Mouse (Mus musculus) intestine, postnatal 0 days (tissue): ENCODE data around the gene Pigq. TPM values are rescaled to one million over a fixed set of nuclear protein-coding genes. Genes with fewer than 3 reads are reported as not detected.

Experiments used
- ATAC-seq: fragments of 200-750 bp; cut with Nextera tagmentation; 2 replicates; pipeline ENCODE4 v1.8.0; 2017; ENCODE audit warnings: mild to moderate bottlenecking, moderate TSS enrichment, moderate library complexity
- H3K27ac ChIP-seq: fragments of 300-500 bp; sonication (generic); 2 replicates; pipeline ENCODE4 v1.5.1; 2014; ENCODE audit warnings: mild to moderate bottlenecking, low read depth, low read length, moderate library complexity
- H3K27me3 ChIP-seq: fragments of 300-500 bp; sonication (generic); replicated peaks from 2 replicates; pipeline ENCODE4 v1.6.1; 2014; ENCODE audit warnings: low read length, mixed read lengths; ENCODE audit not compliant: control insufficient read depth, insufficient read depth
- H3K36me3 ChIP-seq: fragments of 300-500 bp; sonication (generic); 2 replicates; pipeline ENCODE4 v1.6.1; 2014; ENCODE audit warnings: mild to moderate bottlenecking, moderate library complexity; ENCODE audit not compliant: control insufficient read depth, insufficient read depth
- H3K4me1 ChIP-seq: fragments of 300-500 bp; sonication (generic); replicated peaks from 2 replicates; pipeline ENCODE4 v1.6.1; 2014; ENCODE audit warnings: antibody characterized with exemption, low read length, mixed read lengths; ENCODE audit not compliant: control insufficient read depth, insufficient read depth
- H3K4me2 ChIP-seq: fragments of 300-500 bp; sonication (generic); replicated peaks from 2 replicates; pipeline ENCODE4 v1.6.1; 2014; ENCODE audit warnings: low read depth, mild to moderate bottlenecking, moderate library complexity
- H3K4me3 ChIP-seq: fragments of 300-500 bp; sonication (generic); 2 replicates; pipeline ENCODE4 v1.5.1; 2014; ENCODE audit warnings: low read depth, low read length
- H3K9ac ChIP-seq: fragments of 300-500 bp; sonication (generic); 2 replicates; pipeline ENCODE4 v1.6.1; 2014; ENCODE audit warnings: mild to moderate bottlenecking, low read depth, low read length
- H3K9me3 ChIP-seq: fragments of 300-500 bp; sonication (generic); 2 replicates; pipeline ENCODE4 v1.6.1; 2016; ENCODE audit warnings: mixed run types; ENCODE audit not compliant: control insufficient read depth
- CTCF ChIP-seq: sonication (generic); IDR thresholded peaks from 2 replicates; pipeline ENCODE4 v1.5.1; 2016; ENCODE audit warnings: low read depth, mild to moderate bottlenecking, control low read depth, antibody characterized with exemption, moderate library complexity
- WGBS: fragments of 180-500 bp; shearing (Covaris S2); extraction: QIAGEN DNeasy Blood & Tissue Kit; methylation state at CpG from one replicate; pipeline ENCODE4 v1.1.7; 2014; 5-methylcytosine and 5-hydroxymethylcytosine counted together
- polyA plus RNA-seq: library from polyadenylated mRNA; unstranded; fragments of >200 nt; fragmentation: Nextera tagmentation; extraction: Ambion mirVana; gene quantifications from 2 replicates; pipeline ENCODE4 v1.2.1, GENCODE M21; 2015

Pigq gene
- polyA plus RNA-seq, 1 experiment from 2014 or later, result 34.9 TPM

DNA sequence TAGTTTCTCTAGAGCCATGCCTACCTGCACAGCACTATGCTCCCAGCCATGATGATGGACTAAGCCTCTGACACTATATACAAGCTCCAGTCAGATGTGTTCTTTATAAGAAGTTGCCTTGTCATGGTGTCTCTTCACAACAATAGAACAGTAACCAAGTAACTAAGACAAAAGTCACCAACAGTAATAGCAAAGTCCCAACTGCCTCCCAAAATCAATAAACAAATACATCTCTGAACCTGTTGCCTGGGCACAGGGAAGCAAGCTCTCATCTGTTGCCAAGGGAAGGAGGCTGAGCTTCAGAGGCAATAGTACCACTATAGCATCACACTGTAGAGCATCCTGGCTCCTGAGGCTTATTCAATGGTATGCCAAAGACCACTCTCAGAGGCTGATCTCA lies 57.9 kb downstream of the Pigq start:
- H3K4me3 ChIP-seq, result no peak overlapping the region
- no peak overlapping the region for H3K9ac ChIP-seq
- no peaks in the 10 kb centered on the region for H3K9me3 ChIP-seq
- TF ChIP-seq CTCF, result no peak
- no peaks in the 10 kb centered on the region for H3K4me1 ChIP-seq
- H3K27ac ChIP-seq, result no peak overlapping the region
- peaks cover 55% of the 10 kb centered on the region for H3K36me3 ChIP-seq
- H3K27me3 ChIP-seq, result no peaks in the 10 kb centered on the region
- H3K4me2 ChIP-seq, result no peak overlapping the region
- ATAC-seq, result no peak

DNA sequence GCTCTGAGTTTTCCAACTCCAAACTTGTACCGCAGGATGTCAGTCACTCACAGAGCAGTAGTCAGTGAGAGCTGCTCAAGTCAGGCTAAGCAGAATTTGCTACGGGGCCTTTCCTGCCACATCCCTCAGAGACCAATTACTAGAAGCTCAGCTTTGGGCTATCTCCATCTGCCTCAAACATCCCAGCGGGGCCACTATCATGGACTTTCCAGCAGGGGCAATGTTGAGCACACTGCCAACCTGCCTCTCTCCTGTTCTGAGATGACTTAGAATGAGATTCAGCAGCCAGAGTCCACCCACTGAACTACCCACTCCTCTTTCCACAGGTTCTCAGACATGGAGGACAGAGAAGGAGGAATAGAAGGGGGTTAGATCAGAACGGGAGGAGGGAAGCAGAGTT lies 59.1 kb downstream of the Pigq start:
- H3K4me2 ChIP-seq, result no peak overlapping the region
- no peaks in the 10 kb centered on the region for H3K27me3 ChIP-seq
- H3K36me3 ChIP-seq, result peaks cover 55% of the 10 kb centered on the region
- H3K4me3 ChIP-seq, result no peak overlapping the region
- H3K9ac ChIP-seq, result no peak overlapping the region
- H3K4me1 ChIP-seq, result no peaks in the 10 kb centered on the region
- TF ChIP-seq CTCF, result peak; percentile 73
- ATAC-seq, result 0 out of 2 replicates have a peak, but pooled peaks have one; percentile 32
- H3K9me3 ChIP-seq, result no peaks in the 10 kb centered on the region
- H3K27ac ChIP-seq, result no peak overlapping the region
- WGBS, result 64% methylated on average over 4 of the region's 4 CpGs

DNA sequence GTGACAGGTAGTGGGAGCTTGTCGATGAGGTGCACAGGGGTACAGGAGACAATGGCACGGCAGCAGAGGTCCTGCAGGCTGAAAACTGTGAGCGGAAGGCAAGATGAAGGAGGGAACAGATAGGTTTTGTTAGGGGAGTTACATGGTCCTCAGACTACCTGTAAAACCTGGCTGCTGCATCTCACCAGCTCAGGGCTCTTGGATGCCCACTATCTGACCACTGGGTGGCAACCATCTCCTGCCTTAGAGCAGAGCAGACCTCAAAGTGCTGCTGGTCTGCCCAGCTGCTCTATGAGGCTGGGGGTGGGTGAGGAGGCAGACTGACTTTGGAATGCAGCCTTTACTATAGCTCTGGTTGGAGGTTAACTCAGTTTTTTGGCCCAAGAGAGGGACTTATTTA lies 60.9 kb downstream of the Pigq start:
- H3K4me1 ChIP-seq, result no peaks in the 10 kb centered on the region
- H3K4me3 ChIP-seq, result no peak overlapping the region
- H3K27me3 ChIP-seq, result no peaks in the 10 kb centered on the region
- no peaks in the 10 kb centered on the region for H3K9me3 ChIP-seq
- H3K36me3 ChIP-seq, result peaks cover 43% of the 10 kb centered on the region
- no peak overlapping the region for H3K4me2 ChIP-seq
- H3K27ac ChIP-seq, result no peak overlapping the region
- WGBS, result 90% methylated on average over 3 of the region's 3 CpGs
- no peak for ATAC-seq
- TF ChIP-seq CTCF, result peak; percentile 41; the same call in 1 of the 2 replicates
- H3K9ac ChIP-seq, result no peak overlapping the region

DNA sequence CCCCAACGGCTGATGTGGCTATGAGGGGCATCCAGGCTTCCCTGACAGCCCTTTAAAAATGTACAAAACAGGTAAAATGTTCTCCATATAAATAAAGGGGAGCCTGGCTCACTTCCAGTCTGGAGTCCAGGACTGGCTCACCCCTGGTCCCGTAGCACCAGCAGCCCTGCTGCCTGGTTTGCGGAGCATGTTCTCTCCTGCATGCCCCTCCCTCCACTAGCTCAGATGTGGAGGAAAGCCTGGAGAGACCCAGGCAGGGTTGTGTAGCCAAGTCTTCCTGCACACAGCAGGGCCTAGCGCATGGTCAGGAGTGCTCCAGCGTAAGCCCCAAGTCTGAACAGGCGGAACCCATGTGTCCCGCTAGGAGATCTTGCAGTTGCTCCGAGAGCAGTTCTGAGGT lies 61.5 kb downstream of the Pigq start:
- TF ChIP-seq CTCF, result no peak
- H3K27me3 ChIP-seq, result no peaks in the 10 kb centered on the region
- H3K4me3 ChIP-seq, result no peak overlapping the region
- H3K9ac ChIP-seq, result no peak overlapping the region
- no peak overlapping the region for H3K27ac ChIP-seq
- ATAC-seq, result no peak
- H3K9me3 ChIP-seq, result no peaks in the 10 kb centered on the region
- peaks cover 40% of the 10 kb centered on the region for H3K36me3 ChIP-seq
- WGBS, result 85% methylated on average over 8 of the region's 8 CpGs
- H3K4me2 ChIP-seq, result no peak overlapping the region
- H3K4me1 ChIP-seq, result no peaks in the 10 kb centered on the region

DNA sequence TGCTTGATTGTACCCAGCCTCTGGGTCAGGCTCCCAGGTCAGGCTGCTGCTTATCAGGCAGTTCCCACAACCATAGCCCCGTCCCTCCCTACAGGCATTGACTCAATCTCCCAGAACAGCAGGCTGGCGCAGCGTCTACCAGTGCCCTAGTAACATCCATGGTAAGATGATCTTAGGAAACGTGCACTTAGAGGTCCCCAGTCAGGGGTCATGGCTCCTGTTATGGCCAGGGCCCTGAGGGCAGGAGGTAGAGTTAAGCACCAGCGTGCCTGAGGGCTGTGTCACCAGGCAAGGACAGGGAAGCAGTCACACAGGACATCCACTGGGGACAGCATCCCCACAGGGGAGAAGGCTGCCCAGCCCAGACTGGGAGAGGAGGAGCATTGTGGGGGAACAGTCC lies 62.4 kb downstream of the Pigq start:
- TF ChIP-seq CTCF, result peak; percentile 33
- no peak overlapping the region for H3K9ac ChIP-seq
- 59% methylated on average over 5 of the region's 5 CpGs for WGBS
- no peak overlapping the region for H3K4me3 ChIP-seq
- H3K27ac ChIP-seq, result no peak overlapping the region
- no peaks in the 10 kb centered on the region for H3K27me3 ChIP-seq
- H3K9me3 ChIP-seq, result no peaks in the 10 kb centered on the region
- H3K36me3 ChIP-seq, result peaks cover 39% of the 10 kb centered on the region
- ATAC-seq, result no peak
- H3K4me1 ChIP-seq, result no peaks in the 10 kb centered on the region
- H3K4me2 ChIP-seq, result no peak overlapping the region

DNA sequence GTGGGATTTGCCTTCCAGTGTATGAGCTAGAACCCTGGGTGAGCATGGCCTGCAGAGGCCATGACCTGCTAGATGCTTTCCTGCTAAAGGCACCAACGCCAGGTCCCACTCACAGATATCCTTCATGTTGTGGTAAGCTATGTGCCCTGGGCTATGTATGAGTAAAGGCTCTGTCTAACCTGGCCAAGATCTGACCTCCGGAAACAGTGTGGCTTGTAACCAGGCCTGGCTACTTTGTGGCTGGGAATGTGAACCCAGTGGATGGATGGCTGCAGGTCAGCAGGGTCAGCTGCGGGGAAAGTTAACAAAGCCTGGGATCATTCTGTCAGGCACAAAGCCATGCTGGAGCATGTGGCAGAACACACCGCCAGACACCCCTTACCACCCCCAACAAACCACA lies 63.0 kb downstream of the Pigq start:
- 58% methylated on average over 4 of the region's 4 CpGs for WGBS
- Histone ChIP-seq H3K4me3 (no peak overlapping the region), H3K4me1 (peaks cover 3% of the 10 kb centered on the region; the same call in 1 of the 2 replicates), H3K9me3 (no peaks in the 10 kb centered on the region), H3K36me3 (peaks cover 39% of the 10 kb centered on the region), H3K4me2 (no peak overlapping the region), H3K27me3 (no peaks in the 10 kb centered on the region), H3K9ac (no peak overlapping the region), H3K27ac (no peak overlapping the region)
- ATAC-seq, result no peak
- TF ChIP-seq CTCF, result no peak
